Mouse (Mus musculus): ENCODE measurements around the gene S100a4. TPM values are rescaled to one million over a fixed set of nuclear protein-coding genes. Genes with fewer than 3 reads are reported as not detected.

The S100a4 gene
- polyA plus RNA-seq, 1 experiment: 1.8 TPM

DNA sequence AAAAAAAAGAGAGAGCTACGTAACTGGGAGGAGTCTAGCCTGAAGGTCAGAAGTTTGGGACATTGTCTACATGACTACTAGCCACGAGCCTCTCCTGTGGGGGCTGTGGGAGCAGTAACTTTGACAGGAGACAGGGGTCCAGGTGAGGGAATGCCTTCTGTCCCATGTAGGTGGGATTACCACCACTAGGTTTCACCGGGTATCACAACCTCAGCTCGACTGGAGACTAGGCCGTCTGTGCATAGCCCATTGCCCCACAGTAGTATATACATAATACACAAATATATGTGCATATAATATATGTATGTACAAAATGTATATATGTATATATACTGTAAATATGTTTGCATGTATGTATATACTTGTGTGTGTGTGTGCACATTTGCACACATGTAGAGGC, 22.4 kb upstream of the S100a4 start:
- Histone ChIP-seq H3K27me3 (ENCODE audit: control insufficient read depth, insufficient read depth, low read length) (no peaks in the 10 kb centered on the region), H3K4me1 (ENCODE audit: control insufficient read depth, insufficient read depth, insufficient read length, low read length) (peaks cover 9% of the 10 kb centered on the region; the same call in 1 of the 2 replicates), H3K36me3 (ENCODE audit: control insufficient read depth, insufficient read depth, low read length) (no peaks in the 10 kb centered on the region), H3K4me3 (ENCODE audit: low read depth, low read length) (no peak overlapping the region), H3K27ac (ENCODE audit: insufficient read depth, low read depth, low read length) (no peak overlapping the region)
- TF ChIP-seq POLR2A (IDR thresholded peaks at IDR 0.05; ENCODE audit: low read depth, low read length): no peak
- TF ChIP-seq CTCF (IDR thresholded peaks at IDR 0.05; ENCODE audit: extremely low read depth, insufficient read length, insufficient replicate concordance, low read depth, low read length): no peak
- WGBS: 94% methylated on average over 5 of the region's 5 CpGs

DNA sequence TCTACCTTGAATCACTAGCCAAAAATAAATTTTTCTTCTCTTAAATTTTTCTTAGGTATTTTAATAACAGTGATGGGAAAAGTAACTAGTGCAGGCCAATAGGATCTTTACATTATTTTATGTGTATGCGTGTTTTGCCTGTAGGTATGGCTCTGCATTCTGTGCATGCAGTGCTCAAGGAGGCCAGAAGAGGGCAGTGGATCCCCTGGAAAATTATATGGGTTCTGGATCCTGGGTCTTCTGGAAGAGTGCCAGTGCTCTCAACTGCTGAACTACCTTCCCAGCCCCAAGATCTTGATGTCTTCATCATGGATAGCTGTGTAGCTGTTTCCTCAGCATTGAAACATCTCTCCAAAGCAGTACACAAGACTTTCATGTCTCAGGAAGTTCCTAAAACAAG, 21.4 kb upstream of the S100a4 start:
- Histone ChIP-seq H3K36me3 (ENCODE audit: control insufficient read depth, insufficient read depth, low read length) (no peaks in the 10 kb centered on the region), H3K27ac (ENCODE audit: insufficient read depth, low read depth, low read length) (no peak overlapping the region), H3K4me1 (ENCODE audit: control insufficient read depth, insufficient read depth, insufficient read length, low read length) (peaks cover 18% of the 10 kb centered on the region), H3K27me3 (ENCODE audit: control insufficient read depth, insufficient read depth, low read length) (no peaks in the 10 kb centered on the region), H3K4me3 (ENCODE audit: low read depth, low read length) (no peak overlapping the region)
- TF ChIP-seq POLR2A (IDR thresholded peaks at IDR 0.05; ENCODE audit: low read depth, low read length): no peak
- peak; percentile 36; the same call in 1 of the 2 replicates for TF ChIP-seq CTCF (IDR thresholded peaks at IDR 0.05; ENCODE audit: extremely low read depth, insufficient read length, insufficient replicate concordance, low read depth, low read length)
- WGBS: 96% methylated on average over 1 of the region's 1 CpGs

GRCm38 (mm10) chr3:90582556-90582955, 21.0 kb upstream of the S100a4 start:
- no peak for TF ChIP-seq CTCF (IDR thresholded peaks at IDR 0.05; ENCODE audit: extremely low read depth, insufficient read length, insufficient replicate concordance, low read depth, low read length)
- TF ChIP-seq POLR2A (IDR thresholded peaks at IDR 0.05; ENCODE audit: low read depth, low read length): no peak
- H3K4me3 ChIP-seq (ENCODE audit: low read depth, low read length): no peak overlapping the region
- no peaks in the 10 kb centered on the region for H3K36me3 ChIP-seq (ENCODE audit: control insufficient read depth, insufficient read depth, low read length)
- H3K4me1 ChIP-seq (ENCODE audit: control insufficient read depth, insufficient read depth, insufficient read length, low read length): peaks cover 22% of the 10 kb centered on the region
- 94% methylated on average over 4 of the region's 4 CpGs for WGBS
- H3K27ac ChIP-seq (ENCODE audit: insufficient read depth, low read depth, low read length): no peak overlapping the region
- no peaks in the 10 kb centered on the region for H3K27me3 ChIP-seq (ENCODE audit: control insufficient read depth, insufficient read depth, low read length)

- Histone ChIP-seq H3K4me3 (ENCODE audit: low read depth, low read length) (no peak overlapping the region), H3K36me3 (ENCODE audit: control insufficient read depth, insufficient read depth, low read length) (no peaks in the 10 kb centered on the region), H3K27ac (ENCODE audit: insufficient read depth, low read depth, low read length) (no peak overlapping the region), H3K4me1 (ENCODE audit: control insufficient read depth, insufficient read depth, insufficient read length, low read length) (peaks cover 30% of the 10 kb centered on the region), H3K27me3 (ENCODE audit: control insufficient read depth, insufficient read depth, low read length) (no peaks in the 10 kb centered on the region)
- 59% methylated on average over 3 of the region's 3 CpGs for whole genome bisulfite sequencing
- TF ChIP-seq CTCF (IDR thresholded peaks at IDR 0.05; ENCODE audit: extremely low read depth, insufficient read length, insufficient replicate concordance, low read depth, low read length) (no peak), POLR2A (IDR thresholded peaks at IDR 0.05; ENCODE audit: low read depth, low read length) (no peak)
Measured at GRCm38 (mm10) chr3:90583893-90584292, 19.7 kb upstream of the S100a4 start.

DNA sequence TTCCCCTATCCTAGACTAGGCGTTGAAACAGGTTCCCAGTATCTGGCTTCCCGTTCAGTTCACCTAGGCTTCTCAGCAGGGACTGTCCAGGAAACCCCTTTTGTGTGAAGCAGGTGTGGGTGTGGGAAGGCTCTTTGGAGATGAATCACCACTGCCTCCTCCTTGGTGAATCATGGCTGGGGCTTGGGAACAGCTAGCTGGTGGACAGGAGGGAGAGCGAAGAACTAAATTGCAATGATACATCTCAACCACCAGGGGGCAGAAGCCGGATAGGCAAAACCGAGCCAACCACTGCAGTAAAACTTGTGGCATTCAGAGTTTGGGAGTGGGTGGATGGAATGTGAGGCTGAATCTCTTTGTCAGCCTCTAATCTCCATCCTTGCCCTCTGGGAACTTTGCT, 18.0 kb upstream of the S100a4 start:
- Histone ChIP-seq H3K27ac (ENCODE audit: insufficient read depth, low read depth, low read length) (peak overlapping the region; percentile 62; the same call in 1 of the 2 replicates), H3K4me1 (ENCODE audit: control insufficient read depth, insufficient read depth, insufficient read length, low read length) (peaks cover 30% of the 10 kb centered on the region), H3K27me3 (ENCODE audit: control insufficient read depth, insufficient read depth, low read length) (no peaks in the 10 kb centered on the region), H3K36me3 (ENCODE audit: control insufficient read depth, insufficient read depth, low read length) (no peaks in the 10 kb centered on the region), H3K4me3 (ENCODE audit: low read depth, low read length) (no peak overlapping the region)
- peak; percentile 89; the same call in 1 of the 2 replicates for TF ChIP-seq CTCF (IDR thresholded peaks at IDR 0.05; ENCODE audit: extremely low read depth, insufficient read length, insufficient replicate concordance, low read depth, low read length)
- TF ChIP-seq POLR2A (IDR thresholded peaks at IDR 0.05; ENCODE audit: low read depth, low read length): peak; percentile 34; the same call in 1 of the 2 replicates
- WGBS: 19% methylated on average over 5 of the region's 5 CpGs

GRCm38 (mm10) chr3:90586016-90586643, 17.4 kb upstream of the S100a4 start:
- H3K27ac ChIP-seq (ENCODE audit: insufficient read depth, low read depth, low read length): peak overlapping the region; percentile 62
- WGBS: 79% methylated on average over 15 of the region's 15 CpGs
- H3K4me1 ChIP-seq (ENCODE audit: control insufficient read depth, insufficient read depth, insufficient read length, low read length): peaks cover 30% of the 10 kb centered on the region
- no peaks in the 10 kb centered on the region for H3K36me3 ChIP-seq (ENCODE audit: control insufficient read depth, insufficient read depth, low read length)
- H3K27me3 ChIP-seq (ENCODE audit: control insufficient read depth, insufficient read depth, low read length): no peaks in the 10 kb centered on the region
- TF ChIP-seq POLR2A (IDR thresholded peaks at IDR 0.05; ENCODE audit: low read depth, low read length) (no peak), CTCF (IDR thresholded peaks at IDR 0.05; ENCODE audit: extremely low read depth, insufficient read length, insufficient replicate concordance, low read depth, low read length) (no peak)
- no peak overlapping the region for H3K4me3 ChIP-seq (ENCODE audit: low read depth, low read length)

DNA sequence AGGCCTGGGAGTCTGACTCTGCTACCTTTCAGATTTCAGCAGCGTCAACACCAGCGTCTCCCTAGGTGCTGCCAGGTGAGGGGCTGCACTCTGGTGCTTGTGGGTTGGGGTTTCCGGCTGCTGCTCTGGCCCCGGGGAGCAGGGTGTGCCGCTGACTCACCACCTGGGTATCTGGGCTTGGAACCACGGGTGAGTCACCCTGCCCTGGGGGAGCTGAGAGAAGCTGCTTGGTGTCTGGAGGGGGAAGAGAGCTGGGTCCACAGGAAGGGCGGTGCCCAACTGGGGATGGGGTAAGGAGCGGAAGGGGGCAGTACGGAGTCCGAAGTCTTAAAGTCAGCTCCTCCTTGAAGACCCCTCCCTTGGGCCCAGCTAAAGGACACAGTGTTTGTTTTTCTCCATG, 16.7 kb upstream of the S100a4 start:
- WGBS: 15% methylated on average over 10 of the region's 10 CpGs
- no peak for TF ChIP-seq CTCF (IDR thresholded peaks at IDR 0.05; ENCODE audit: extremely low read depth, insufficient read length, insufficient replicate concordance, low read depth, low read length)
- TF ChIP-seq POLR2A (IDR thresholded peaks at IDR 0.05; ENCODE audit: low read depth, low read length): no peak
- no peaks in the 10 kb centered on the region for H3K36me3 ChIP-seq (ENCODE audit: control insufficient read depth, insufficient read depth, low read length)
- no peaks in the 10 kb centered on the region for H3K27me3 ChIP-seq (ENCODE audit: control insufficient read depth, insufficient read depth, low read length)
- H3K4me1 ChIP-seq (ENCODE audit: control insufficient read depth, insufficient read depth, insufficient read length, low read length): peaks cover 30% of the 10 kb centered on the region
- 0 out of 2 replicates have a peak overlapping the region, but pooled peaks have one; percentile 2 for H3K4me3 ChIP-seq (ENCODE audit: low read depth, low read length)
- H3K27ac ChIP-seq (ENCODE audit: insufficient read depth, low read depth, low read length): peak overlapping the region; percentile 71

Measured in small intestine, adult 2 months (tissue).